Mouse (Mus musculus) left cerebral cortex, postnatal 4 days (tissue): ENCODE results near the gene Hsd11b1. TPM values are rescaled to one million over a fixed set of nuclear protein-coding genes. Genes with fewer than 3 reads are reported as not detected.
A peak's percentile ranks its signal among the peaks of the same experiment; 100 is the strongest.
"Not testable (repeated sequence)": the region's sequence is repeated elsewhere in the genome, so short reads cannot be mapped to it uniquely, and the experiment has no call there.

ENCODE experiments used
- DNase-seq: peaks from one replicate; pipeline ENCODE4 v3.0.0-alpha.2; 2022
- intact Hi-C: fragments of 180-260 bp; cut with DNase I; formaldehyde crosslinking; loops from one replicate; pipeline ENCODE4 v1.15.1; 2025
- total RNA-seq, 2 experiments: library from RNA; stranded (reverse); gene quantifications; 2 replicates each; pipeline ENCODE4 v1.2.3; 2021

Hsd11b1 gene
- total RNA-seq, 2 experiments from 2014 or later = 3.2 to 3.4 TPM

DNA sequence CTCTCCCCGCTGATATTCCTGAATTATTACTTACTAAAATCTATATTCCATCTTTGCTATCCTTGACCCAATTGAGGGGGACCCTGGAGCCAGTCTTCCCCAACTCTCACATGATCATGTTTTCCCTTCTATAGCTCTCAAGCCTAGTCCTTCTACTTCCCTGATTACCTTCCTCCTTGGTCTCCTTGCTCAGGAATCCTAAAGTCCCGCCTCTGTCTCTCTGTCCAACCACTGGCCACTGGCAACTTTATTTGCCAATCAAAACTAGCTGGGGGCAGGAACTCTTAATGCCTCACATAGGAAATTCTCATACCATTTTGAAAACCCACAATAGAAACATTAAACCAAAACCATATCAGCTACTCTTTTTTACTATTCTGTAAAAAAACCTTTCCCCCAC lies 17.5 kb upstream of the Hsd11b1 start:
- DNase-seq = no peak
- intact Hi-C loops = no loop called here

DNA sequence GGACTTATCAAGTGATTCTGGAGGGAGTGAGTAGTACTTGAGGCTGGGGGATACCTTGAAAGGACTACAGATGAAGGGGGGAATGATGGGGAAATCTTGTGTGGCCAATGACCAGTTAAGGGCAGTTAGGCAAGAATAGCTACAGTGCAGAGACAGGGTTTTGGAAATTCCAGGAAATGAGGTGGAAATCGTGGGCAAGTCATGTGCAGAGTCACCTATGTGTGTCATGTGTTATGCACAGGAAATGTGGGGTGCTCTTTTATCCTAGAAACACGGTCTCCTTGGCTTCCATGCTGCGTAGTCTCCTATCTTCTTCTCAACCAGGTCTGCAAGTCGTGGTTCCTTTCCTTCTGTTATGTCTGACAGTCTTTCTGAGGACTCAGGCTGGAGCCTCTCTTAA lies 15.6 kb upstream of the Hsd11b1 start:
- intact Hi-C loops = no loop called here
- no peak for DNase-seq

DNA sequence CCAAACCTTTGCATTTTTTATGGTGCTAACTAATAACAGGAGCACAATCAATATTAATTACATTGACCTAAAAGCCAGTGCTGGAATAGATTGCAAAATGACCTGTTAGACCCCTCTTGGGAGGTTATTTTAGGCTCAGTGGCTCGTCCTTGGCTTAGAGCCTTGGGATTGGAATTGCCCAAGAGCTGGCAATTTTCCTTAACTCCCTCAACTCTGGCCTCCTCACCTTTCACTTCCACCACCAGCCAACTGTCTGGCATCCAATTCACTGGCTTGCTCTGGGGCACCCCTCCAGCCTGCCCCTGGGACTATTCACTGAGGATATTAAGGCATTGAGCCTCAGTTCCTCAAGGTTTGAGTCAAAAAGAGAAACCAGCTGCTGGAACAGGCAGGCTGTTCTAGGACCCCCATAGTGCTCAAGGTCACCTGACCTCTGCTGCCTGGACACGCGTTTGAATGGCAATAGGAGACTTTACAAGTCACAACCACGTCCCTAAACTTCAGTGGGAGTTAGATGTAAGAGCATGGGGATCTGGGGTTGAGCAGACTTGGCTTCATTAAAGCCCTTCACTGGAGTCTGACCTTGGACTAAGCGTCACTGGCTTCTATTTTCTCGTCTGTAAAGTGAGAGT lies 14.7 kb upstream of the Hsd11b1 start:
- no peak for DNase-seq
- intact Hi-C loops = no loop called here

DNA sequence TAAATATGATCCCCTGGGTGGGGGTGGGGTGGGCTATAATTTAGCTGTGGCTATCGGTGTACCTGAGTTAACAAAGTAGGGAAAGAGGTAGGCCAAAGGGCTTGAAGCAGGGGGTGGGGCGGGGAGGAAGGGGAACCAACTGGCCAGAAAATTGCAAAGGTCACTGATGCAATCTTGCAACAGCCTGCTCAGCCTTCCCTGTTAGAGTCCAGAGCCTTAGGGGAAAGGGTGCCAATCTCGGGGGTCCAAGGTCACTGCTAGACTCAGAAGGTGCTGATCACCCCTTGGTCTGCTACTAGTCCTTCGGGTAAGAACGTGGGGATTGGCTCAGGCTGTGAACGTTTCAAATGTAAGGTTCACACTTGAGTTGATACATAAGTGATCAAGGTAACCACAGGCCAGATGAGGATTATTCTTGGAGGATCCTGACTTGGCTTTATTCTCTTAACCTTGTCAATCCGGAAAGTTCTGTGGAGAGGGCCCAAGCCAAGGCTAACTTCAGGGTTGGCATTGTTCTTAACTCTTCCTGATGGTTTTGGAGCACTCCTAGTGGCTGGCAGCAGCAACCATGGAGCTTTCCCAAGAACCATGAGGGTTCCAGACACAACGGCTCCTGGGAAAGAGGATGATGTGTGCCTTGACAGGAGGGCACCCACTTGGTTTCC lies 10.7 kb upstream of the Hsd11b1 start:
- intact Hi-C loops = no loop called here
- no peak for DNase-seq

DNA sequence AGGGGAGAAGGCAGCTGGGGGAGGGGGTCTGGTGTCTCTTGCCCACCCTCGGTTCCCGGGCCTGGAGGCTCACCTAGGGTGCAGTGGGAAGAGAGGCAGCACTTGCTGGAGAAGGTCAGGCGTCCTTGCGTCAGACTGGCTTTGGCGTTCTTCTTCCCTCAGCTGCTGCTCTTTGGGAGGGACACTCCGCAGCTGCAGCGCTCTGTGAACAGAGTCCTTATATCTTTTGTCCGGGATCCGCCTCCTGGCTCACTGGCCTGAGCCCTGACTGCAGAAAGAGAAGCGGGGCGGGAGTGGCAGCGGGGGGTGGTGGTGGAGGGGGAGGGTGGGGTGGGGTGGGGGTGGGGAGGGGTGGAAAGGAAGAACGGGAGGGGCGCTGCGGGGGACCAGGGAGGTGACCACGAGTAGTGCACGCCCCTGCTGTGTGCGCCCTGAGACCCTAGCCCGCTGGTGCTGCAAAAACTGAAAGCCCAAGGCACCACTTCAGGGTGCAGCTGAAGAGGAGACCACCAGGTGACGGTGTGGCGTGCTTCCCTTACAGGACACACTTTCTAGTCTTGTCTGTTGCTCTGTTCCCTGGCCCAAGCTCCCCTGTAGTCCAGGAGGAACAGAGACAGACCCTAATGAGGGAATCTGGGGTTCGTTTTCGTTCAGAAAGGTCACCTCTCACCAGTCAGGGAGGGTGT lies 9.2 kb upstream of the Hsd11b1 start, which contains the start of gene G0s2:
Gene G0s2, minus strand, starts transcription at position 302 of the 686 bp plus-strand sequence.
- DNase-seq = peak; percentile 55
- intact Hi-C loops = no loop called here

DNA sequence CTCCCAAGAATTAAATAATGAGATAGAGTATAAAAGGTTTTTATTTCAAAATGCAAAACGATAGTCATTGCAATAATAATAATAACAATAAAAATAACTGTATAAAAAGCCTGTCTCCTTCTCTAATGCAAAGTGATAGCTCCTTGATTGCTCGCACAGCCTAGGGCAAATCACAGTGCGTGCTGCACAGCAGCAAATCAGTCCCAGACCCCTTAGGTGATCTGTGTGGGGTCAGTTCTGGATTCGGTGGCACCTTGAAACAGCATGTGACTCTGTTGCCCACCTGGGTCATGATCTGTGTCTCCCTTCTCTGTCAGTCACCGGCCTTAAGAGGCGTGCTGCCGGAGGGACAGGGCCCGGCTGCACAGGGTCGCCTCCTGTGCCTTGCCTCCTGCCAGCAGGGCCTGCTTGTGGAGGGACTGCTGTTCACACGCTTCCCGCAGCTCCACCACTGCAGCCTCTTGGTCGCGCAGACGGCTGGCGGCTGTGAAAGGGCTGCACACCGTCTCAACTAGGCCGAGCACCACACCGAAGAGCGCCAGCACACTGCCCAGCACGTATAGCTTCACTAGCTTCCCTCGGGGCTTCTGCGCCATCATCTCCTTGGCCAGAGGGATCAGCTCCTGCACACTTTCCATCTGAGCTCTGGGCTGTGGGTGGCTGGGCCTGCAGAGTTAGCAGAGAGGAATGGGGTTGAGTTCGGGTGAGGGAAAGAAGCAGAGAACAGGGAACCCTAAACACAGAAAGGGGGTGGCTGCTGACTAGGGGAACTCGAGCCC lies 8.5 kb upstream of the Hsd11b1 start:
- DNase-seq = peak; percentile 31
- intact Hi-C loops = no loop called here

DNA sequence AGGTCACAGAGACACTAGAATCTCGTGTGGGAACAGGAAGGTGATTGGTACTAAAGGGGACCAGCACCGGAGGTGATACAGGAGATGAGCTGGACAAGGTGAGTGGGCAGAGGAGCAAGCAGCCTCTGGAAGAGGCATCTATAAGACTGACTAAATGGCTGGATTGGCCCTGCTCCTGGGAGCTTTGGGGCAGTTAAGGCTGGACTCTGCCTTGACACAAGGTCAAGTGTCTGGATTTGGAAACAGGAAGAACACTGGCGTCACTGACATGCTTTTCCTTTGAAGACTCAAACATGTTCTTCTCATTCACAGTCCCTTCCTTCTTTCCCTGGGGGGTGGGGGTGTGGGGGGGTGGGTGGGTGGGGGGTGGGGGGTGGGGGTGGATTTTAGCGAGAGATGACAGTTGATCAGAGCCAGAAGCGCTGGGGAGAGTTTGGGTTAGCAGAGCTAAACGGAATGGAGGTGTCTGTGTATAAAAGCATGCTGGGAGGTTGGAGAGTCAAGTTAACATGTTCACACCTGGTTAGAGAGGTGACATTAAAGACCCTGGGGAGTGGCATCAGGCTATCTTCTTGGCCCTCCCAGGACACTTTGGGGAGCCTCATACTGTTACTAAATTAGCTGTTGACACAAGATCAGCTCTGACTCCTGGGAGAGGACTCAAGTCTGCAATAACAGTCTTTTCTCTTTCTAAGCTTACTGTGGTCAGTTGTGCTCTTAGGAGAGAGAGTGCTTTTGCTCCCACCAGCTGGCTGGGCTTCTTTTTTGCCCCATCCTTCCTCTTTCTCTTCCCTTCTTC lies 7.3 kb upstream of the Hsd11b1 start:
- no peak for DNase-seq
- intact Hi-C loops = no loop called here

DNA sequence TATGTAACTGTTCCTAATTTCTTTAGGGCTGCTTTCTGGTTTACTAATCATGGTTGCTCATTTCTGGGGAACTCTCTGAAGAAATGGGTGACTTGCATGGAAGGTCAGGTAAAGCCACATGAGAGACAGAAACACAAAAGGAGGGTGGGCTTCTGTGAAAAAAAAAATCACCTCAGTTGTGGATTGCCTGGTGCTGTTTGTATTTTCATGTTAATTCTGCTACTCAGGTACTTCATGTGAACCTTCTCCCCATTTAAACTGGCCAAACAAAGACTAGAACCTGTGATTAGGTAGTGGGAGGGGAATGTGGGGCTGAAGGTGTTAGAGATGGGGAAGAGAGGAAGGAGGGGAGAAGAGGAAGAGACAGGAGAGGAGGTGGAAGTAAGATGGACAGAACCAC lies 1.9 kb upstream of the Hsd11b1 start:
- DNase-seq = no peak
- intact Hi-C loops = no loop called here

DNA sequence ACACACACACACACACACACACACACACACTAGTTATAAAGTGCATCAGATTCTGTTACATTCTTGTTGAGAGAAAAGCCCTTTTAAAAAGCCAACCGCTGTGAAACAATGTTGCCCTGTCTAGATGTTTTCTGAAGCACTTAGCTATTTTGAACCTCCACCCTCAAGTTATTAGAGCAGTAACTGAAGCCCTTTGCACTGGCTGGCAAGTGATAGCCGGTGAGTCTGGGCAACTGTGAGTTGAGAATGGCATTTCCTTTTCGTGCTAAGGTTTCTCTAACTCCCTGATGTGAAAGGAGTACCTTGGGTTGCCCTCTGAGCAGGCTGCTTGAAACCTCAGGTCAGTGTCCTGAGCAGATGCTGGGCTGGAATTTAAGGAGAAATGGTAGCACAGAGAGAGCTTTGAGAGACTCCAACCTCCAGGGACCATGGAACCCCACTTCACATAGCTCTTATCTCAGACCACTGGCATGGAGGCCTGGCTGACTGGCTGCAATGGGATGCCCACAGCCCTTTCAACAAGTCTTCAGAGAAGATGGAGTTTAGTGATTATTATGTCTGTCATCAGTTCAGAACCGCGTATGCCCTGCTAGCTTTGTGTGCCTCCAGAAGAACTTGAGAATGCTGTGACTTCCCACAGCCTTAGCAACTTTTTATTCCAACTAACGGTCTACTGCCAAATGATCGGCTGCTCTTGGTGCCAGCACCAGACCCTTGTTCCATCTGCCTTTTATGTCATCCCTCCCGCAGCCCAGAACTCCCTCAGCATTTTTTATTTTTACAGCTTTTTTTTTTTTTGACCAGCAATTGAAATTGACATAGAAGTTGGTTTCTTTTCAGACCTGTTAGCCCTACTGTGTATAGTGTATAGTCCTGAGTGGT lies 608 bp downstream of the Hsd11b1 start:
- DNase-seq = no peak
- intact Hi-C loops = loop anchor here (5.0 kb wide), 1 partner anchor 54 kb away; no protein-coding TSS in a partner anchor

DNA sequence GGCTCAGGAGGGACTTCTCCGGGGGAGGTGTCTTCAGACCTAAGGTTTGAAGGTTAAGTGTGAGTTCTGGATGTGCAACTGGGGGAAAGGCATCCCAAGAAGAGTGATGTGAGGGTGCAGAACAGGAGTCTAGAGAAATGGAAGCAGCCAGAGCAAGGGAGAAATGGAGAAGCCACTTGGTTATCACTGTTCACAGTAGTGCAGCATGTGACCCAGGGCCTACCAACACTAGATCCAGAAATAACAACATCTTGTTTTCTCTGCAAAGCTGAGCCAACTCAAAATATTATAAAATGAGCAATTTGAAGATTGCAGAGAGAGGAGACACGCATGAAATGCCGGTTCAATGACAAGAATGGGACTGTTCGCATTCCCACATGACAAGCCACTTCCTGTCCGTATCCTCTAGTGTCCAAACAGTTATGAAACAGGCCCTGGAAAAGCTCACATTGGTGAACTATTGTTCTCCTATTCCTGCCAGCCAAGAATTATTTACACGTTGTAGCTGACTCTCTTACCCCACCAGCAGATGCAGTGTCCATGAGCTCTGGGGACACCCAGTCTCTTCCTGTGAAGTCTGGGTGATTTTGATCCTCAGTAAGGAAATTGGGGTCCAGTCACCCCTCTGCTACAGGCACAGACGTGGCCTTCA lies 1.9 kb downstream of the Hsd11b1 start:
- DNase-seq = no peak
- intact Hi-C loops = loop anchor here (5.0 kb wide), 1 partner anchor 55 kb away; no protein-coding TSS in a partner anchor

DNA sequence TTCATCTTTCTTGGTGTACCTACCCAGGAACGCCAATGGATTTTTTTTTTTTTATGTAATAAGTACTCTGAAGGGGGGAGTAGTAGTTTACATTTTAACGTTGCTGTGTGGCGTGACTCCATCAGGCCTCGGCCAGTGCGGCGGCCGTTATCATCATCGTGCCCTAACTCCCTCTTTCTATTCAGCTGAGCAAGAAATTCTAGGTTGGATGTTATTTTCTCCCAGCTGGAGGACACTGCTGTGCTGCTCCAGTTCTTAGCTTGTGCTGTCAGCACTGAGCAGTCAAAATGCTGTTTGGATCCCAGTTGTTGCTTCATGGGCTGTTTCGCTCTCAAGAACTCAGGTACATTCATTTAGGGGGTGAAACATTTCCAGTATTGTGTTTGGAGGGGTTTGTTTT lies 4.3 kb downstream of the Hsd11b1 start:
- DNase-seq = no peak
- intact Hi-C loops = loop anchor here (5.0 kb wide), 1 partner anchor 118 kb away; no protein-coding TSS in a partner anchor

DNA sequence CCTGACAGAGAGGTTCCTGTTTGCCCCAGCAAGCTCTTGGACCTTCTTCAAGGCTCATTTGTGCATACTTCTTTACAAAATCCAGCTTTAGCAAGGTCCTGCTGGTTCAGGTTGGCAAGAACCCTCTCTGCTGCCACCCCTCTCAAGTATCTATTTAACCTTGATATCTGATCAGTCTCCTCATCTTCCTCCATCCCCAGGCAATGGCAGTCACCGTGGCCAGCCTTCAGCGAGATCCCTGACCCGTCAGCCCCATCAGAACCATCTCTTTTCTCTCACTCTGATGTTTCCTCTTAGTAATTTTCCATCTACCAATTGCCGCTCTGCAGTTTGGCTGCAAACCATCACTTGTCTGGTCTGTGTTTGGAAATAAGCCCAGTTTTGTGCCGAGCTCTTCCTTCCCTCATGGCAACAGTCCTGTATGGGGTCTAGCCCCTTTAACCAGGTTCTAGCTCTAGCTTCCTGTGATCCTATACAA lies 7.2 kb downstream of the Hsd11b1 start:
- intact Hi-C loops = loop anchor here (5.0 kb wide), 1 partner anchor 121 kb away; no protein-coding TSS in a partner anchor
- peak; percentile 36 for DNase-seq

DNA sequence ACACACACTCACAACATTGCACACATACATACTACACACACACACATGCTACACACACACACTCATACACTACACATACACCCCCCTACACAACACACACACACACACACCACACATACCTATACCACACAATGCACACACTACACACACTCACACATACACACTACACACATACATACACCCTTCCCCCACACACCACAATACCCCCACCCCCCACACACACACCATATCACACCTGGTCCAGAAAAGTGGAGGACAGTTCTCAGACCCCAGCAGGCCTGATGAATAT lies 7.6 kb downstream of the Hsd11b1 start:
- intact Hi-C loops = loop anchor here (5.0 kb wide), 1 partner anchor 121 kb away; no protein-coding TSS in a partner anchor
- DNase-seq = no peak

DNA sequence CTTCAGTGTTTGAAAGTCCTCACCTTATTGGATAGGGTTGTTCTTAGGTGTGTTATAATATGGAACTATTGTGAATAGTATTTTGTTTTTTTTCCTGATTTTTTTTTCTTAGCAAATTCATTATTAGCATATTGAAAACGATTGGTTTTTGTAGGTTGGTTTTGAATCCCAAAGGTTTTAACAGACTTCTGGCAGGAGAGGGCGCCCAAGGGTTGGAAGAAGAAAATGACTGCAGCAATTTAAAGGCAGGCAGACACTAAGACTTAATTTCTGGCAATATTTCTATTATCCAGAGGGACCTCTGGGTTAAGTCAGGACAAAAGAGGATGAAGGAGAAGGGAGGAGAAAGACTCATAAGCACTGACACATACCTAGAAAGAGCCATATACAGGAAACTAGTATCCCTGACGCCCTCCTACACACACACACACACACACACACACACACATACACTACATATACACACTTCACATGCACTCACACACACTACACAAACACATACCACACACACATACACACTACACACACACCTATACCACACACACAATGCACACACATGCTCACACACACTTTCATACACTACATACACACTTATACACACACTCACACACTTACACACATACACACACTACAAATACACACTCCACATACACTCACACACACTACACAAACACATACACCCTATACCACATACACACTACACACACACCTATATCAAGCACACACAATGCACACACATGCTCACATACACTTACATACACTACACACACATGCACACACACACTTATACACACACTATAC lies 8.2 kb downstream of the Hsd11b1 start:
- intact Hi-C loops = loop anchor here (2.0 to 5.0 kb wide), 2 partner anchors 69 to 122 kb away; no protein-coding TSS in a partner anchor
- peak; percentile 79 for DNase-seq

DNA sequence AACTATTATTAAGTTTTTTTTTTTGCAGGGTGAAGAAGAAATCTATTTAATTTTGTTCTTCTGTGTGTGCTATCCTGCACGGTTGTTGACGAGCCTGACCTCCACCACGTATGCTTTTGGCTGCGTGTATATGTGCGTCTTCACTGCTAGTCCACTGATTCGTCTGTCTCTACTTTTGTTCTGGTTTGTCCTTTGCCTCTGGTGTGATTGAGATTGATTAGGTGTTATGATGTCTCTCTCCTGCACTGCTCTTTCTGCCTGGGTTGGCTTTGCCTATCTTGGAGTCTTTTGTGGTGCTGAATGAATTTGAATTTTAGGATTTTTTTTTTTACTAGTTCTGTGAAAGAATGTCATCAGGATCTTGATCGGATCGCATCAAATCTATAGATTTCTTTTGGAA lies 8.8 kb downstream of the Hsd11b1 start:
- DNase-seq = no peak
- intact Hi-C loops = loop anchor here (2.0 to 5.0 kb wide), 2 partner anchors 70 to 122 kb away; no protein-coding TSS in a partner anchor

DNA sequence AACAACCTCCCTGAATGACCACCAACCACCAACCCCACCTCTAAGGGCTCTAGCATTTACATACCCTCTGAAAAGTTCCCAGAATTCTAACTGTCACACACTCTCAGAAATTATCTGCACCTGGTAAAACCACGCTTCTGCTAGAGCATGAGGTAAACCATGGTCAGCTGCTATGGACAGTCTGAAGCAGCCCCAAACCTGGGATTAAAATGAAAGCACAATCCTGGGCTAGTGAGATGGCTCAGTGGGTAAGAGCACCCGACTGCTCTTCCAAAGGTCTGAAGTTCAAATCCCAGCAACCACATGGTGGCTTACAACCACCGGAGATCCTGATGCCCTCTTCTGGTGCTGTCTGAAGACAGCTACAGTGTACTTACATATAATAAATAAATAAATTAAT lies 10.0 kb downstream of the Hsd11b1 start:
- DNase-seq = not testable (repeated sequence)
- intact Hi-C loops = loop anchor here (2.0 kb wide), 1 partner anchor 71 kb away; no protein-coding TSS in a partner anchor

DNA sequence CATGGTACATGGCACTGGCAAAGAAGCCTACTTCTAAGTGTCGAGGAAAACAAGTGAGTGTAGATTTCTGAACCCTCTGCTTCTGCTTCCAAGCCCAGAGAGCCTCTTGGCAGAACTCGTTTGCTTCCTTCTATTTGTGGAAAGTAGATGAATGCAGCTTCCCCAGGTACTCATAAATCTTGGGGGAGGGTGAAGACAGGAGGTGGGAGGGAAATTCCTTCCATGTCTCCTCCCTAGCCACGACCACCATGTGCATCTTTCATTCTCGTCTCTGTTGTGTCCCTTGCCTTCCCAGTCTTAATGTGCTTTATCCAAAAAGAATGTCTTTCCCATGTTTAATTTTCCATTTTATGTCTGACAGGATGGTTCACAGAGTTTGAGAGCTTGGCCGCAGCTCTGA lies 11.3 kb downstream of the Hsd11b1 start:
- intact Hi-C loops = no loop called here
- DNase-seq = no peak

DNA sequence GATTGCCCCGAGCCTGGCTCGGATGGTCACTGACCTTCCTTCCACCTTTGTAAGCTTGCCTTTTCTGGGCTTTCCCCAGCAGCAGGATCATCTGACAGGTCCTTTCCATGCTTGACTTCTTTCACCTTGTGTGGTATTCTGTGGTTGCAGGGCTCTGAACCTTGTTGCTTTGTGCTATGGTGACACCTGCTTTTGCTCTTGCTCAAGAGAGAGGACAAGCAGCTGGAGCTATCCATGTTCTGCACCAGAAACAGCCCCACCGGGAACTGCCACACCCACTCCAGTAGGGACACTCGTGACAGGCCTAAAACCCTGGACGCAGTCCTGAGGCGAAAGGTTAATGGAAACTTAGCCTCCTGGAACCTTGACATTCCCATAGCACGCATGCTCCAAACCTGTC lies 12.5 kb downstream of the Hsd11b1 start:
- intact Hi-C loops = no loop called here

More for the DNA sequence above, 12.5 kb downstream of the Hsd11b1 start:
- DNase-seq = no peak
